Mouse (Mus musculus): ENCODE data around the gene Gpr3. TPM values are rescaled to one million over a fixed set of nuclear protein-coding genes. Genes with fewer than 3 reads are reported as not detected.

Gpr3 gene
- polyA plus RNA-seq, 1 experiment from 2014 or later: 0.10 TPM

GRCm38 (mm10) chr4:133237911-133238310, 25.6 kb upstream of the Gpr3 start:
- Histone ChIP-seq H3K9ac (replicated peaks; ENCODE audit: low read length) (no peak overlapping the region), H3K27me3 (ENCODE audit: insufficient read depth, low read length) (peaks cover 10% of the 10 kb centered on the region), H3K9me3 (ENCODE audit: low read length) (no peaks in the 10 kb centered on the region), H3K4me3 (ENCODE audit: low read length) (no peak overlapping the region), H3K4me2 (replicated peaks; ENCODE audit: low read depth, low read length) (no peak overlapping the region), H3K27ac (ENCODE audit: low read length) (no peak overlapping the region), H3K4me1 (ENCODE audit: insufficient read depth, low read length) (peaks cover 17% of the 10 kb centered on the region), H3K36me3 (ENCODE audit: insufficient read depth, low read length) (no peaks in the 10 kb centered on the region)
- WGBS: 72% methylated on average over 4 of the region's 4 CpGs
- ATAC-seq (ENCODE audit: low FRiP score, low TSS enrichment): no peak

GRCm38 (mm10) chr4:133235415-133235814, 23.1 kb upstream of the Gpr3 start:
- Histone ChIP-seq H3K27me3 (ENCODE audit: insufficient read depth, low read length) (0 out of 2 replicates have a peak, but pooled peaks cover 2% of the 10 kb centered on the region), H3K27ac (ENCODE audit: low read length) (no peak overlapping the region), H3K4me3 (ENCODE audit: low read length) (no peak overlapping the region), H3K4me1 (ENCODE audit: insufficient read depth, low read length) (peaks cover 4% of the 10 kb centered on the region), H3K4me2 (replicated peaks; ENCODE audit: low read depth, low read length) (no peak overlapping the region), H3K36me3 (ENCODE audit: insufficient read depth, low read length) (no peaks in the 10 kb centered on the region), H3K9ac (replicated peaks; ENCODE audit: low read length) (no peak overlapping the region), H3K9me3 (ENCODE audit: low read length) (no peaks in the 10 kb centered on the region)
- WGBS: 83% methylated on average over 5 of the region's 5 CpGs
- no peak for ATAC-seq (ENCODE audit: low FRiP score, low TSS enrichment)

GRCm38 (mm10) chr4:133234771-133235170, 22.4 kb upstream of the Gpr3 start:
- Histone ChIP-seq H3K36me3 (ENCODE audit: insufficient read depth, low read length) (no peaks in the 10 kb centered on the region), H3K4me2 (replicated peaks; ENCODE audit: low read depth, low read length) (no peak overlapping the region), H3K9me3 (ENCODE audit: low read length) (no peaks in the 10 kb centered on the region), H3K4me1 (ENCODE audit: insufficient read depth, low read length) (no peaks in the 10 kb centered on the region), H3K27me3 (ENCODE audit: insufficient read depth, low read length) (0 out of 2 replicates have a peak, but pooled peaks cover 2% of the 10 kb centered on the region), H3K9ac (replicated peaks; ENCODE audit: low read length) (no peak overlapping the region), H3K4me3 (ENCODE audit: low read length) (no peak overlapping the region), H3K27ac (ENCODE audit: low read length) (no peak overlapping the region)
- no peak for ATAC-seq (ENCODE audit: low FRiP score, low TSS enrichment)
- 69% methylated on average over 5 of the region's 5 CpGs for WGBS

GRCm38 (mm10) chr4:133233285-133233976, 21.1 kb upstream of the Gpr3 start:
- Histone ChIP-seq H3K36me3 (ENCODE audit: insufficient read depth, low read length) (no peaks in the 10 kb centered on the region), H3K27me3 (ENCODE audit: insufficient read depth, low read length) (0 out of 2 replicates have a peak, but pooled peaks cover 2% of the 10 kb centered on the region), H3K4me2 (replicated peaks; ENCODE audit: low read depth, low read length) (no peak overlapping the region), H3K27ac (ENCODE audit: low read length) (no peak overlapping the region), H3K4me1 (ENCODE audit: insufficient read depth, low read length) (no peaks in the 10 kb centered on the region), H3K9me3 (ENCODE audit: low read length) (no peaks in the 10 kb centered on the region), H3K9ac (replicated peaks; ENCODE audit: low read length) (no peak overlapping the region), H3K4me3 (ENCODE audit: low read length) (no peak overlapping the region)
- 33% methylated on average over 10 of the region's 10 CpGs for WGBS
- 0 out of 2 replicates have a peak, but pooled peaks have one; percentile 39 for ATAC-seq (ENCODE audit: low FRiP score, low TSS enrichment)

GRCm38 (mm10) chr4:133229582-133229981, 17.2 kb upstream of the Gpr3 start:
- H3K4me1 ChIP-seq (ENCODE audit: insufficient read depth, low read length): no peaks in the 10 kb centered on the region
- H3K4me3 ChIP-seq (ENCODE audit: low read length): no peak overlapping the region
- WGBS: 77% methylated on average over 8 of the region's 8 CpGs
- no peak for ATAC-seq (ENCODE audit: low FRiP score, low TSS enrichment)
- no peak overlapping the region for H3K27ac ChIP-seq (ENCODE audit: low read length)
- H3K4me2 ChIP-seq (replicated peaks; ENCODE audit: low read depth, low read length): no peak overlapping the region
- H3K27me3 ChIP-seq (ENCODE audit: insufficient read depth, low read length): 0 out of 2 replicates have a peak, but pooled peaks cover 2% of the 10 kb centered on the region
- H3K9me3 ChIP-seq (ENCODE audit: low read length): no peaks in the 10 kb centered on the region
- H3K36me3 ChIP-seq (ENCODE audit: insufficient read depth, low read length): no peaks in the 10 kb centered on the region
- H3K9ac ChIP-seq (replicated peaks; ENCODE audit: low read length): no peak overlapping the region

- 0 out of 2 replicates have a peak, but pooled peaks have one; percentile 33 for ATAC-seq (ENCODE audit: low FRiP score, low TSS enrichment)
- Histone ChIP-seq H3K4me2 (replicated peaks; ENCODE audit: low read depth, low read length) (no peak overlapping the region), H3K36me3 (ENCODE audit: insufficient read depth, low read length) (no peaks in the 10 kb centered on the region), H3K27ac (ENCODE audit: low read length) (no peak overlapping the region), H3K27me3 (ENCODE audit: insufficient read depth, low read length) (no peaks in the 10 kb centered on the region), H3K4me3 (ENCODE audit: low read length) (no peak overlapping the region), H3K4me1 (ENCODE audit: insufficient read depth, low read length) (peaks cover 4% of the 10 kb centered on the region; the same call in 1 of the 2 replicates), H3K9ac (replicated peaks; ENCODE audit: low read length) (no peak overlapping the region), H3K9me3 (ENCODE audit: low read length) (no peaks in the 10 kb centered on the region)
- WGBS: 43% methylated on average over 8 of the region's 8 CpGs
These were observed 15.3 kb upstream of the Gpr3 start for GRCm38 (mm10) chr4:133227636-133228035.

GRCm38 (mm10) chr4:133226073-133226472, 13.7 kb upstream of the Gpr3 start:
- Histone ChIP-seq H3K9me3 (ENCODE audit: low read length) (no peaks in the 10 kb centered on the region), H3K27me3 (ENCODE audit: insufficient read depth, low read length) (peaks cover 4% of the 10 kb centered on the region; the same call in 1 of the 2 replicates), H3K36me3 (ENCODE audit: insufficient read depth, low read length) (no peaks in the 10 kb centered on the region), H3K9ac (replicated peaks; ENCODE audit: low read length) (no peak overlapping the region), H3K27ac (ENCODE audit: low read length) (no peak overlapping the region), H3K4me2 (replicated peaks; ENCODE audit: low read depth, low read length) (no peak overlapping the region), H3K4me1 (ENCODE audit: insufficient read depth, low read length) (peaks cover 14% of the 10 kb centered on the region), H3K4me3 (ENCODE audit: low read length) (no peak overlapping the region)
- ATAC-seq (ENCODE audit: low FRiP score, low TSS enrichment): no peak
- WGBS: 60% methylated on average over 10 of the region's 10 CpGs

- no peak overlapping the region for H3K9ac ChIP-seq (replicated peaks; ENCODE audit: low read length)
- ATAC-seq (ENCODE audit: low FRiP score, low TSS enrichment): no peak
- 66% methylated on average over 5 of the region's 5 CpGs for WGBS
These were observed 11.5 kb upstream of the Gpr3 start for GRCm38 (mm10) chr4:133223875-133224274.

GRCm38 (mm10) chr4:133221701-133222100, 9.4 kb upstream of the Gpr3 start:
- Histone ChIP-seq H3K9me3 (ENCODE audit: low read length) (no peaks in the 10 kb centered on the region), H3K4me2 (replicated peaks; ENCODE audit: low read depth, low read length) (no peak overlapping the region)
- 84% methylated on average over 8 of the region's 8 CpGs for WGBS

More at GRCm38 (mm10) chr4:133223875-133224274, 11.5 kb upstream of the Gpr3 start:
- Histone ChIP-seq H3K9me3 (ENCODE audit: low read length) (no peaks in the 10 kb centered on the region), H3K27me3 (ENCODE audit: insufficient read depth, low read length) (peaks cover 4% of the 10 kb centered on the region; the same call in 1 of the 2 replicates), H3K4me2 (replicated peaks; ENCODE audit: low read depth, low read length) (no peak overlapping the region), H3K4me3 (ENCODE audit: low read length) (no peak overlapping the region), H3K36me3 (ENCODE audit: insufficient read depth, low read length) (no peaks in the 10 kb centered on the region), H3K4me1 (ENCODE audit: insufficient read depth, low read length) (peaks cover 19% of the 10 kb centered on the region), H3K27ac (ENCODE audit: low read length) (no peak overlapping the region)

GRCm38 (mm10) chr4:133220656-133221055, 8.3 kb upstream of the Gpr3 start:
- Histone ChIP-seq H3K36me3 (ENCODE audit: insufficient read depth, low read length) (no peaks in the 10 kb centered on the region), H3K4me2 (replicated peaks; ENCODE audit: low read depth, low read length) (peak overlapping the region; percentile 78), H3K9me3 (ENCODE audit: low read length) (no peaks in the 10 kb centered on the region), H3K9ac (replicated peaks; ENCODE audit: low read length) (peak overlapping the region; percentile 65), H3K4me3 (ENCODE audit: low read length) (peak overlapping the region; percentile 49), H3K4me1 (ENCODE audit: insufficient read depth, low read length) (peaks cover 19% of the 10 kb centered on the region), H3K27ac (ENCODE audit: low read length) (0 out of 2 replicates have a peak overlapping the region, but pooled peaks have one; percentile 40), H3K27me3 (ENCODE audit: insufficient read depth, low read length) (peaks cover 4% of the 10 kb centered on the region; the same call in 1 of the 2 replicates)
- peak; percentile 78 for ATAC-seq (ENCODE audit: low FRiP score, low TSS enrichment)
- WGBS: 2% methylated on average over 25 of the region's 25 CpGs

More at GRCm38 (mm10) chr4:133221701-133222100, 9.4 kb upstream of the Gpr3 start:
- Histone ChIP-seq H3K4me1 (ENCODE audit: insufficient read depth, low read length) (peaks cover 19% of the 10 kb centered on the region), H3K36me3 (ENCODE audit: insufficient read depth, low read length) (no peaks in the 10 kb centered on the region), H3K27ac (ENCODE audit: low read length) (no peak overlapping the region), H3K27me3 (ENCODE audit: insufficient read depth, low read length) (peaks cover 4% of the 10 kb centered on the region; the same call in 1 of the 2 replicates), H3K9ac (replicated peaks; ENCODE audit: low read length) (no peak overlapping the region), H3K4me3 (ENCODE audit: low read length) (no peak overlapping the region)
- ATAC-seq (ENCODE audit: low FRiP score, low TSS enrichment): no peak

Measured in kidney, embryonic 16.5 days (tissue).